Mouse (Mus musculus) gastrocnemius, adult 2 months (tissue): ENCODE data around the gene Mrpl51. TPM values are rescaled to one million over a fixed set of nuclear protein-coding genes. Genes with fewer than 3 reads are reported as not detected.
"Not testable (repeated sequence)": the region's sequence is repeated elsewhere in the genome, so short reads cannot be mapped to it uniquely, and the experiment has no call there.

Experiments
- DNase-seq: peaks from one replicate; pipeline ENCODE4 v3.0.0; 2022
- H3K27ac ChIP-seq: fragments of 200-600 bp; 2 replicates; pipeline ENCODE4 v1.8.1; 2022; ENCODE audit warnings: mild to moderate bottlenecking
- H3K4me3 ChIP-seq: fragments of 200-600 bp; 2 replicates; pipeline ENCODE4 v1.8.1; 2022; ENCODE audit warnings: mild to moderate bottlenecking, moderate library complexity
- CTCF ChIP-seq: fragments of 200-600 bp; IDR thresholded peaks from 2 replicates; pipeline ENCODE4 v1.8.1; 2022; ENCODE audit warnings: antibody characterized with exemption, mild to moderate bottlenecking, moderate library complexity
- intact Hi-C: fragments of 180-260 bp; cut with DNase I; formaldehyde crosslinking; loops from one replicate; pipeline ENCODE4 v1.15.1; 2025
- total RNA-seq, 2 experiments: library from RNA; stranded (reverse); gene quantifications; 2 replicates each; pipeline ENCODE4 v1.2.3; 2021

The Mrpl51 gene
- total RNA-seq, 2 experiments from 2014 or later, result 214 to 262 TPM

GRCm38 (mm10) chr6:125160854-125161760, 30.5 kb upstream of the Mrpl51 start:
- TF ChIP-seq CTCF, result no peak
- Histone ChIP-seq H3K4me3 (peak overlapping the region; percentile 77), H3K27ac (peak overlapping the region; percentile 99)
- intact Hi-C loops, result no loop called here
- DNase-seq, result peak; percentile 86

GRCm38 (mm10) chr6:125161971-125162370, 29.6 kb upstream of the Mrpl51 start:
- peak overlapping the region; percentile 99 for H3K27ac ChIP-seq
- peak; percentile 73 for DNase-seq
- peak; percentile 65 for TF ChIP-seq CTCF
- intact Hi-C loops, result not testable (repeated sequence)
- H3K4me3 ChIP-seq, result peak overlapping the region; percentile 77

- peak; percentile 11 for DNase-seq
- Histone ChIP-seq H3K27ac (peak overlapping the region; percentile 99), H3K4me3 (peak overlapping the region; percentile 77)
- intact Hi-C loops, result not testable (repeated sequence)
These were observed 28.8 kb upstream of the Mrpl51 start for GRCm38 (mm10) chr6:125162615-125163305.

- Histone ChIP-seq H3K4me3 (peak overlapping the region; percentile 77), H3K27ac (peak overlapping the region; percentile 99)
- TF ChIP-seq CTCF, result no peak
- peak; percentile 82 for DNase-seq
- intact Hi-C loops, result no loop called here
These were observed 27.6 kb upstream of the Mrpl51 start for GRCm38 (mm10) chr6:125163801-125164657.

- no peak for TF ChIP-seq CTCF
- H3K4me3 ChIP-seq, result peak overlapping the region; percentile 77
- H3K27ac ChIP-seq, result peak overlapping the region; percentile 99
- intact Hi-C loops, result no loop called here
- DNase-seq, result peak; percentile 84
These were observed 26.8 kb upstream of the Mrpl51 start for GRCm38 (mm10) chr6:125164672-125165327.

- Histone ChIP-seq H3K27ac (peak overlapping the region; percentile 99), H3K4me3 (peak overlapping the region; percentile 77)
- DNase-seq, result peak; percentile 98
- intact Hi-C loops, result no loop called here
- no peak for TF ChIP-seq CTCF
These were observed 26.2 kb upstream of the Mrpl51 start for GRCm38 (mm10) chr6:125165328-125165891.

GRCm38 (mm10) chr6:125166051-125166751, 25.4 kb upstream of the Mrpl51 start, which contains the start of gene Gapdh:
Gene Gapdh, minus strand, starts transcription at chr6:125166467.
- Histone ChIP-seq H3K27ac (peak within 1 kb of the TSS; percentile 99), H3K4me3 (peak within 1 kb of the TSS; percentile 77)
- intact Hi-C loops, result loop anchor here (2.0 kb wide), 1 partner anchor 17 kb away; no protein-coding TSS in a partner anchor
- DNase-seq, result peak; percentile 96
- no peak for TF ChIP-seq CTCF

- Histone ChIP-seq H3K4me3 (peak overlapping the region; percentile 77), H3K27ac (peak overlapping the region; percentile 99)
- TF ChIP-seq CTCF, result no peak
- DNase-seq, result peak; percentile 92
- intact Hi-C loops, result loop anchor here (1.0 to 2.0 kb wide), 2 partner anchors 18 to 25 kb away; no protein-coding TSS in a partner anchor
These were observed 24.5 kb upstream of the Mrpl51 start for GRCm38 (mm10) chr6:125166861-125167650.

- Histone ChIP-seq H3K27ac (peak overlapping the region; percentile 99), H3K4me3 (no peak overlapping the region)
- no peak for DNase-seq
- intact Hi-C loops, result no loop called here
- no peak for TF ChIP-seq CTCF
These were observed 23.5 kb upstream of the Mrpl51 start for GRCm38 (mm10) chr6:125168086-125168485.

GRCm38 (mm10) chr6:125170194-125170593, 21.4 kb upstream of the Mrpl51 start:
- TF ChIP-seq CTCF, result peak; percentile 48

More at GRCm38 (mm10) chr6:125170194-125170593, 21.4 kb upstream of the Mrpl51 start:
- no peak for DNase-seq
- intact Hi-C loops, result no loop called here
- Histone ChIP-seq H3K27ac (peak overlapping the region; percentile 64), H3K4me3 (no peak overlapping the region)
